Mouse (Mus musculus): ENCODE measurements around the gene Prkaca.

DNA sequence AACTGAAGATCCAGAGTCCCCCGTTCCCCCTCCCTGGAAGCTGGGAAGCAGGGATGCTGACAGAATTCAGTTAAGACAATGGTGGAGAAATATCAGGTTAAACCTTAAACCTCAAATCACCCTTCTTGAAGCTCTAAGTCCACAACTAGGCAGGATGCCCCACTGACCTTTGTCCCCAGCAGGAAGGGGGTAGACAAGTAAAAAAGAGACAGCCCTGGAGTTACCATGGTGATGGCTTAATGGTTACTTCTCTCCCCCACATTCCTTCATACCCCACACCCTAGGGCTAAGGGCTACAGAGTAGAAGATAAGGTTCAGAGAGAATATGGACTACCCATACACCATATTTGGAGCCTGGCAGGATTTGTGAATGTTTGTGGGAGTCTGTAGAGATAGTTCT is 50.8 kb downstream of the Prkaca start:
- TF ChIP-seq POLR2A (IDR thresholded peaks at IDR 0.05; ENCODE audit: control insufficient read depth in 1 of 2, insufficient read depth in 1 of 2, low read depth in 1 of 2, low read length in 2 of 2, poor library complexity in 1 of 2) (no peak), CTCF (IDR thresholded peaks at IDR 0.05 in 2 of 3, conservative IDR thresholded peaks at IDR 0.05 in 1 of 3; ENCODE audit: control insufficient read depth in 1 of 3, insufficient read depth in 1 of 3, low read depth in 2 of 3, low read length in 3 of 3, poor library complexity in 1 of 3, severe bottlenecking in 1 of 3) (no peak), UBTF (IDR thresholded peaks at IDR 0.05; ENCODE audit: borderline replicate concordance, insufficient read depth, low read depth, low read length) (no peak), E2F4 (IDR thresholded peaks at IDR 0.05; ENCODE audit: borderline replicate concordance, low read depth, low read length) (no peak), ZMIZ1 (IDR thresholded peaks at IDR 0.05; ENCODE audit: low read depth, low read length) (no peak), BHLHE40 (IDR thresholded peaks at IDR 0.05; ENCODE audit: borderline replicate concordance, low read depth, low read length) (no peak), HCFC1 (IDR thresholded peaks at IDR 0.05; ENCODE audit: low read depth, low read length) (no peak), USF1 (IDR thresholded peaks at IDR 0.05; ENCODE audit: low read depth, low read length) (no peak), TAL1 (IDR thresholded peaks at IDR 0.05; ENCODE audit: low read length) (no peak), MEF2A (IDR thresholded peaks at IDR 0.05; ENCODE audit: extremely low read depth, insufficient replicate concordance, low read depth, low read length, poor library complexity, severe bottlenecking) (no peak)

Measured in MEL (cell line).